In the genomic region with DNA sequence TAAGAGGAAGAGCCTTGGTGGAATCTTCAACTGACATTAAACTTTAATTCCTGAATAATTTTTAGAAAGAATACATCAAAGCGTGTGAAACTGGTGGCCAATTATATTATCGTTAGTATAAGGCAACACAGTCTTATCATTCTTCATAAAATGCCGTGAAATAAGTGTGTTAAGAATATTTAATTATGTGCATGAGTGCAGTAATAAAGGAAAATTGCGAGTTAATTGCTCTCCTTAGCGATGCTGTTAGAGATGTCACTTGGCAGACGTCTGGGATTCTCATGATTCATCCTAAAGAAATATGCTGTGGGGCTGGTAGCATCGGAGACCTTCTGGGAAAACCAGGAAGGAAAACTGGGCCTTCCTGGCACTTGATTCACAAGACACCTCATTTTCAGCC, we compare ENCODE assay signal across 28 mouse cellular contexts.
DNase-seq lines count a peak whose midpoint lies in the region; ATAC-seq and TF ChIP-seq lines count a peak whose summit lies in the region.
"Had no signal": no experiment of that assay in that cellular context is flagged by ENCODE, and none has a peak within 500 bp of the region (broad histone marks: within the 10 kb centered on the region; RNA-seq: fewer than 3 reads in every experiment).

No protein-coding gene starts in this region.

- WGBS in forebrain, postnatal 0 days = 50% methylated on average over 7 of the region's 7 CpGs
- 87% methylated on average over 7 of the region's 7 CpGs for WGBS in forebrain, embryonic 10.5 days

- ATAC-seq in forebrain, postnatal 0 days = peak; percentile 66; the same call in 1 of the 2 replicates
- ATAC-seq: activated CD4-positive, CD25-positive, alpha-beta regulatory T cell, adult 4 months; CD4-positive, CD25-positive, alpha-beta regulatory T cell, adult 4 months; forebrain, embryonic 15.5 days; Patski had no signal

- H3K4me3 ChIP-seq in forebrain, postnatal 0 days (ENCODE audit: low read depth, low read length) = no peak overlapping the region
- H3K4me3 ChIP-seq in forebrain, embryonic 10.5 days = no peak overlapping the region
- H3K4me3 ChIP-seq: embryonic facial prominence, embryonic 13.5 days; embryonic facial prominence, embryonic 15.5 days; erythroblast, embryonic 14.5 days; forebrain, embryonic 12.5 days; forebrain, embryonic 15.5 days had no signal

- no peak overlapping the region for H3K27ac ChIP-seq in forebrain, postnatal 0 days (ENCODE audit: low read depth, low read length)
- no peak overlapping the region for H3K27ac ChIP-seq in forebrain, embryonic 10.5 days
- H3K27ac ChIP-seq: embryonic facial prominence, embryonic 13.5 days; embryonic facial prominence, embryonic 15.5 days; forebrain, embryonic 12.5 days; forebrain, embryonic 15.5 days had no signal

- no peaks in the 10 kb centered on the region for H3K36me3 ChIP-seq in forebrain, postnatal 0 days (ENCODE audit: insufficient read depth)
- H3K36me3 ChIP-seq in forebrain, embryonic 10.5 days (replicated peaks) = no peaks in the 10 kb centered on the region
- H3K36me3 ChIP-seq: embryonic facial prominence, embryonic 13.5 days; embryonic facial prominence, embryonic 15.5 days; forebrain, embryonic 12.5 days; forebrain, embryonic 15.5 days; G1E had no signal

- no peak for DNase-seq in forebrain, postnatal 0 days
- DNase-seq in forebrain, embryonic 10.5 days (ENCODE audit: extremely low spot score, low spot score) = no peak
- peak; percentile 43 for DNase-seq in MN1 (ENCODE audit: low spot score)
- peak; percentile 4 for DNase-seq in brain, adult 2 months (ENCODE audit: low read depth, low spot score)
- no peak for DNase-seq in spleen, adult 12 weeks (ENCODE audit: low spot score)
- DNase-seq in left cerebral cortex, adult 8-10 months (ENCODE audit: low spot score in 2 of 2) = no peak
- no peak for DNase-seq in adrenal gland, adult (ENCODE audit: inconsistent age in 2 of 2, low spot score in 1 of 2)
- DNase-seq: adrenal gland, adult 2 months; adrenal gland, postnatal 10 days; adrenal gland, postnatal 25 days; B cell, adult 2 months; cerebellum, adult 11 months; cerebellum, adult 18-20 months; cerebellum, adult 8-10 months; cerebellum, adult 9-11 months; cerebellum, postnatal 14 days; cerebellum, postnatal 36 days; embryo, embryonic 11 days had no signal

- no peak for TF ChIP-seq CTCF in forebrain, postnatal 0 days (IDR thresholded peaks at IDR 0.05; ENCODE audit: low read depth)

- no peaks in the 10 kb centered on the region for H3K9me3 ChIP-seq in forebrain, postnatal 0 days (ENCODE audit: low read length)
- no peaks in the 10 kb centered on the region for H3K9me3 ChIP-seq in forebrain, embryonic 10.5 days
- H3K9me3 ChIP-seq: embryonic facial prominence, embryonic 13.5 days; embryonic facial prominence, embryonic 15.5 days; forebrain, embryonic 12.5 days; forebrain, embryonic 15.5 days; G1E had no signal

- H3K27me3 ChIP-seq in forebrain, postnatal 0 days (ENCODE audit: insufficient read depth, low read length) = no peaks in the 10 kb centered on the region
- H3K27me3 ChIP-seq in forebrain, embryonic 10.5 days (ENCODE audit: poor library complexity, severe bottlenecking) = no peaks in the 10 kb centered on the region
- H3K27me3 ChIP-seq: CH12.LX; embryonic facial prominence, embryonic 13.5 days; embryonic facial prominence, embryonic 15.5 days; forebrain, embryonic 12.5 days; forebrain, embryonic 15.5 days; Patski had no signal

- no peaks in the 10 kb centered on the region for H3K4me1 ChIP-seq in forebrain, postnatal 0 days (ENCODE audit: insufficient read depth)
- H3K4me1 ChIP-seq in forebrain, embryonic 10.5 days = no peaks in the 10 kb centered on the region
- H3K4me1 ChIP-seq: embryonic facial prominence, embryonic 13.5 days; embryonic facial prominence, embryonic 15.5 days; forebrain, embryonic 12.5 days; forebrain, embryonic 15.5 days had no signal

- H3K4me2 ChIP-seq in forebrain, postnatal 0 days (ENCODE audit: low read depth) = no peak overlapping the region
- H3K4me2 ChIP-seq: embryonic facial prominence, embryonic 13.5 days; embryonic facial prominence, embryonic 15.5 days; forebrain, embryonic 12.5 days; forebrain, embryonic 15.5 days had no signal

- H3K9ac ChIP-seq in forebrain, postnatal 0 days = no peak overlapping the region
- H3K9ac ChIP-seq: embryonic facial prominence, embryonic 13.5 days; embryonic facial prominence, embryonic 15.5 days; forebrain, embryonic 12.5 days; forebrain, embryonic 15.5 days had no signal

Comparison
In these comparisons a context has a peak if more than half of its experiments do, and no peak if none do; other contexts are left out.
1. DNase-seq: peak in MN1 (single experiment) and brain, adult 2 months (single experiment); none in forebrain, postnatal 0 days (single experiment), forebrain, embryonic 10.5 days (single experiment), spleen, adult 12 weeks (single experiment), left cerebral cortex, adult 8-10 months (0 of 2) and adrenal gland, adult (0 of 2).